In the genomic region with DNA sequence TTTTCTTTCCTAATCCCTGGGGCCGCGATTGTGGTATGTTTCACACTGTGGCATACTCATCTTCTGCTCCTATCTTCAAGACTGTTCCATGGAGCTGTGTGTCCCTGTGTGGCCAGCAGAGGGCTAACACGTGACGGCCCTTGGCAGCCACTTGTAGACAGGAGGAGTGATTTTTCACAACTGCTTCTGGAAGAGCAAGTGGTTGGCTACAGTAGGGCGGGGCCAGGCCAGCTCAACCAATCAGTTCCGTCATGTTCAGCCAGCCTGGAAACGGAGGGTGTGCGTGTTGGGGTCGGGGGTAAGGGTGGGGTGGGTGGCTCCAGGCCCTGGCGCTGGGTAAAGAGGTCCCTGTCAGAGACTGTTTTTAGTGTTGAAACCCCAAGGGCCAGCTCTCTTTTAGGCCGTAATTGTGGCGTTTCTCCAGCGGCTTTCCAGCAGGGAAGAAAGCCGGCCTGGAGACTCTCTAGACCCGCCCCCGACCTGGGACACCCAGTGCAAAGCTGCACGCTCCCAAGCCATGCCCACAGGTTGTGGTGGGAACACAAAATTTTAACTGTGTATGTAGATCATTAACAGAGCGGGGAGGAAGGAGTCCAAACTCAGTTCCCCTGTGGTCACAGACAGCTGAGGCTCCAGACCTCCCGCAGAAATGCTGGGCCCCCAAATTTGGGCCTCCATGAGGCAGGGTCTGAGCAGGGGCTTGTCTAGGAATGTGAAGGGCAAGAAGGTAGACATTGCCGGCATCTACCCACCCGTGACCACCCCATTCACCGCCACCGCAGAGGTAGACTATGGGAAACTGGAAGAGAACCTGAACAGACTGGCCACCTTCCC, we compare ENCODE assay signal across 8 mouse cellular contexts. TPM values are rescaled to one million over a fixed set of nuclear protein-coding genes. Genes with fewer than 3 reads are reported as not detected.
DNase-seq lines count a peak whose midpoint lies in the region; ATAC-seq and TF ChIP-seq lines count a peak whose summit lies in the region.

Gene Hoga1 (plus strand): TSS at position 342 of the 834 bp plus-strand sequence.

- H3K4me1 ChIP-seq in E14TG2a.4 (replicated peaks; ENCODE audit: low read depth, low read length) = peaks cover 20% of the 10 kb centered on the region
- H3K4me1 ChIP-seq in heart, embryonic 14.5 days (ENCODE audit: control insufficient read depth in 2 of 2, insufficient read depth in 2 of 2, low read length in 2 of 2) = peaks cover 0 to 8% of the 10 kb centered on the region in 2 experiments; a peak in 2 of 4 replicates
- no peaks in the 10 kb centered on the region for H3K4me1 ChIP-seq in neural tube, embryonic 14.5 days (ENCODE audit: control insufficient read depth, insufficient read depth, low read length)

- 21% methylated on average over 23 of the region's 23 CpGs for WGBS in heart, embryonic 14.5 days
- 28% methylated on average over 23 of the region's 23 CpGs for WGBS in neural tube, embryonic 14.5 days

- no peaks in the 10 kb centered on the region for H3K36me3 ChIP-seq in E14TG2a.4 (ENCODE audit: insufficient read depth, low read length)
- no peaks in the 10 kb centered on the region for H3K36me3 ChIP-seq in heart, embryonic 14.5 days (ENCODE audit: control insufficient read depth, insufficient read depth, low read length)
- no peaks in the 10 kb centered on the region for H3K36me3 ChIP-seq in neural tube, embryonic 14.5 days (ENCODE audit: control insufficient read depth, insufficient read depth, low read length)

- H3K4me2 ChIP-seq in heart, embryonic 14.5 days (ENCODE audit: low read length) = peak within 1 kb of the TSS; percentile 72
- H3K4me2 ChIP-seq in neural tube, embryonic 14.5 days (ENCODE audit: low read depth, low read length) = peak within 1 kb of the TSS; percentile 21; the same call in 1 of the 2 replicates

- peak; percentile 74 for DNase-seq in adrenal gland, postnatal 25 days
- DNase-seq in fat pad, adult 2 months (ENCODE audit: extremely low read depth, low read depth, low spot score) = peak; percentile 54
- DNase-seq in kidney, postnatal 10 days = peak; percentile 92
- peak; percentile 89 to 91 for DNase-seq in lung, adult 18-20 months
- peak; percentile 55 to 62 for DNase-seq in thymus, postnatal 36 days

- H3K9me3 ChIP-seq in E14TG2a.4 (ENCODE audit: low read length) = no peaks in the 10 kb centered on the region
- no peaks in the 10 kb centered on the region for H3K9me3 ChIP-seq in heart, embryonic 14.5 days (ENCODE audit: control insufficient read depth, low read length)
- H3K9me3 ChIP-seq in neural tube, embryonic 14.5 days (ENCODE audit: control insufficient read depth, low read length) = no peaks in the 10 kb centered on the region

- peak within 1 kb of the TSS; percentile 64 for H3K9ac ChIP-seq in heart, embryonic 14.5 days (ENCODE audit: low read length)
- no peak within 1 kb of the TSS for H3K9ac ChIP-seq in neural tube, embryonic 14.5 days (replicated peaks; ENCODE audit: low read depth, low read length)

- TF ChIP-seq CTCF in E14TG2a.4 (conservative IDR thresholded peaks at IDR 0.05; ENCODE audit: low read length) = peak; percentile 55

- ATAC-seq in heart, embryonic 14.5 days (ENCODE audit: insufficient number of reproducible peaks, insufficient read depth, low FRiP score, low read depth) = peak; percentile 78
- peak; percentile 88 for ATAC-seq in neural tube, embryonic 14.5 days (ENCODE audit: low read depth)

- no peak within 1 kb of the TSS for H3K27ac ChIP-seq in heart, embryonic 14.5 days (replicated peaks in 1 of 2; ENCODE audit: control insufficient read depth in 1 of 2, insufficient read depth in 1 of 2, low read depth in 2 of 2, low read length in 2 of 2)
- H3K27ac ChIP-seq in neural tube, embryonic 14.5 days (ENCODE audit: low read depth, low read length) = no peak within 1 kb of the TSS

- peaks cover 59% of the 10 kb centered on the region for H3K27me3 ChIP-seq in E14TG2a.4 (ENCODE audit: insufficient read depth, low read length)
- no peaks in the 10 kb centered on the region for H3K27me3 ChIP-seq in heart, embryonic 14.5 days (ENCODE audit: control insufficient read depth, insufficient read depth, low read length)
- H3K27me3 ChIP-seq in neural tube, embryonic 14.5 days (ENCODE audit: control insufficient read depth, insufficient read depth, low read length) = no peaks in the 10 kb centered on the region

- H3K4me3 ChIP-seq in E14TG2a.4 (replicated peaks; ENCODE audit: low read length) = peak within 1 kb of the TSS; percentile 68
- peak within 1 kb of the TSS; percentile 37 to 45 for H3K4me3 ChIP-seq in heart, embryonic 14.5 days (ENCODE audit: control insufficient read depth in 1 of 2, insufficient read depth in 1 of 2, low read depth in 1 of 2, low read length in 2 of 2)
- peak within 1 kb of the TSS; percentile 6; the same call in 1 of the 2 replicates for H3K4me3 ChIP-seq in neural tube, embryonic 14.5 days (ENCODE audit: low read depth, low read length)

RNA-seq across cellular contexts. Expression of gene Hoga1, which starts in this region (rescaled TPM):
- 4.5 and 5.2 TPM in 2 replicates for total RNA-seq in adrenal gland, postnatal 25 days (2021)
- 0.74 and 0.76 TPM in 2 replicates for polyA plus RNA-seq in heart, embryonic 14.5 days (2014; fragmentation: Nextera tagmentation; extraction: Ambion mirVana)
- 1.3 and 1.7 TPM in 2 replicates for polyA plus RNA-seq in neural tube, embryonic 14.5 days (2014; fragmentation: Nextera tagmentation; extraction: Ambion mirVana)

Comparison
In these comparisons a context has a peak if more than half of its experiments do, and no peak if none do; other contexts are left out.
1. Peak in ATAC-seq, H3K4me3 ChIP-seq, H3K9ac ChIP-seq and H3K4me2 ChIP-seq in heart, embryonic 14.5 days; RNA of the gene not detected or under 1 TPM.
2. H3K4me3 ChIP-seq: peak in every context shown above with its lines; median percentile 68 in E14TG2a.4; 41 in heart, embryonic 14.5 days; 6 in neural tube, embryonic 14.5 days.